Mouse (Mus musculus): ENCODE data around the gene Shisa6. TPM values are rescaled to one million over a fixed set of nuclear protein-coding genes. Genes with fewer than 3 reads are reported as not detected.
A peak's percentile ranks its signal among the peaks of the same experiment; 100 is the strongest.
"Not testable (repeated sequence)": the region's sequence is repeated elsewhere in the genome, so short reads cannot be mapped to it uniquely, and the experiment has no call there.

The Shisa6 gene
- polyA plus RNA-seq, 1 experiment from 2014 or later = 0.45 TPM

GRCm38 (mm10) chr11:66418216-66418615 lies 107.5 kb downstream of the Shisa6 start:
- Histone ChIP-seq H3K4me2 (replicated peaks) (no peak overlapping the region), H3K36me3 (no peaks in the 10 kb centered on the region), H3K27me3 (replicated peaks) (no peaks in the 10 kb centered on the region), H3K4me1 (replicated peaks) (no peaks in the 10 kb centered on the region), H3K27ac (no peak overlapping the region), H3K9ac (no peak overlapping the region), H3K9me3 (no peaks in the 10 kb centered on the region), H3K4me3 (replicated peaks) (no peak overlapping the region)
- no peak for ATAC-seq
- 69% methylated on average over 3 of the region's 3 CpGs for WGBS

- whole genome bisulfite sequencing = 50% methylated on average over 6 of the region's 6 CpGs
- peak; percentile 67 for ATAC-seq
- not testable (repeated sequence) for H3K9ac ChIP-seq
Observed at GRCm38 (mm10) chr11:66408721-66409120, 117.0 kb downstream of the Shisa6 start.

GRCm38 (mm10) chr11:66400036-66400435 lies 125.7 kb downstream of the Shisa6 start:
- H3K4me1 ChIP-seq (replicated peaks) = no peaks in the 10 kb centered on the region
- no peak overlapping the region for H3K27ac ChIP-seq
- no peaks in the 10 kb centered on the region for H3K27me3 ChIP-seq (replicated peaks)
- WGBS = 72% methylated on average over 7 of the region's 7 CpGs
- H3K36me3 ChIP-seq = no peaks in the 10 kb centered on the region
- H3K4me3 ChIP-seq (replicated peaks) = no peak overlapping the region
- no peaks in the 10 kb centered on the region for H3K9me3 ChIP-seq
- no peak for ATAC-seq
- H3K9ac ChIP-seq = no peak overlapping the region
- no peak overlapping the region for H3K4me2 ChIP-seq (replicated peaks)

More at GRCm38 (mm10) chr11:66408721-66409120, 117.0 kb downstream of the Shisa6 start:
- not testable (repeated sequence) for H3K27ac ChIP-seq; H3K4me3 ChIP-seq (replicated peaks); H3K4me1 ChIP-seq (replicated peaks); H3K36me3 ChIP-seq; H3K9me3 ChIP-seq; H3K4me2 ChIP-seq (replicated peaks); H3K27me3 ChIP-seq (replicated peaks)

GRCm38 (mm10) chr11:66387561-66387960 lies 138.2 kb downstream of the Shisa6 start:
- Histone ChIP-seq H3K4me1 (replicated peaks) (no peaks in the 10 kb centered on the region), H3K27ac (no peak overlapping the region), H3K4me2 (replicated peaks) (no peak overlapping the region), H3K27me3 (replicated peaks) (no peaks in the 10 kb centered on the region), H3K4me3 (replicated peaks) (no peak overlapping the region), H3K9me3 (no peaks in the 10 kb centered on the region), H3K36me3 (no peaks in the 10 kb centered on the region), H3K9ac (no peak overlapping the region)
- no peak for ATAC-seq
- WGBS = 50% methylated on average over 3 of the region's 3 CpGs

GRCm38 (mm10) chr11:66371796-66372195 lies 154.0 kb downstream of the Shisa6 start:
- 70% methylated on average over 3 of the region's 3 CpGs for WGBS
- H3K9me3 ChIP-seq = no peaks in the 10 kb centered on the region
- no peaks in the 10 kb centered on the region for H3K27me3 ChIP-seq (replicated peaks)
- no peak overlapping the region for H3K9ac ChIP-seq
- no peaks in the 10 kb centered on the region for H3K36me3 ChIP-seq
- no peak overlapping the region for H3K4me3 ChIP-seq (replicated peaks)
- no peak for ATAC-seq
- H3K4me1 ChIP-seq (replicated peaks) = no peaks in the 10 kb centered on the region
- no peak overlapping the region for H3K4me2 ChIP-seq (replicated peaks)
- no peak overlapping the region for H3K27ac ChIP-seq

GRCm38 (mm10) chr11:66369764-66370163 lies 156.0 kb downstream of the Shisa6 start:
- no peak for ATAC-seq
- no peaks in the 10 kb centered on the region for H3K4me1 ChIP-seq (replicated peaks)
- H3K9ac ChIP-seq = no peak overlapping the region
- H3K36me3 ChIP-seq = no peaks in the 10 kb centered on the region
- H3K4me3 ChIP-seq (replicated peaks) = no peak overlapping the region
- H3K27me3 ChIP-seq (replicated peaks) = no peaks in the 10 kb centered on the region
- WGBS = 80% methylated on average over 4 of the region's 4 CpGs
- no peak overlapping the region for H3K4me2 ChIP-seq (replicated peaks)
- no peak overlapping the region for H3K27ac ChIP-seq
- H3K9me3 ChIP-seq = no peaks in the 10 kb centered on the region

- no peak for ATAC-seq
- H3K4me2 ChIP-seq (replicated peaks) = no peak overlapping the region
- H3K27me3 ChIP-seq (replicated peaks) = no peaks in the 10 kb centered on the region
- H3K4me1 ChIP-seq (replicated peaks) = no peaks in the 10 kb centered on the region
- H3K36me3 ChIP-seq = no peaks in the 10 kb centered on the region
- WGBS = 57% methylated on average over 8 of the region's 8 CpGs
- H3K4me3 ChIP-seq (replicated peaks) = no peak overlapping the region
- no peaks in the 10 kb centered on the region for H3K9me3 ChIP-seq
- no peak overlapping the region for H3K9ac ChIP-seq
- no peak overlapping the region for H3K27ac ChIP-seq
Observed at GRCm38 (mm10) chr11:66366809-66367685, 158.7 kb downstream of the Shisa6 start.

- Histone ChIP-seq H3K4me3 (replicated peaks) (no peak overlapping the region), H3K9ac (no peak overlapping the region), H3K27me3 (replicated peaks) (no peaks in the 10 kb centered on the region), H3K9me3 (no peaks in the 10 kb centered on the region), H3K27ac (no peak overlapping the region), H3K4me2 (replicated peaks) (no peak overlapping the region), H3K36me3 (no peaks in the 10 kb centered on the region), H3K4me1 (replicated peaks) (no peaks in the 10 kb centered on the region)
- 59% methylated on average over 1 of the region's 1 CpGs for WGBS
- ATAC-seq = no peak
Observed at GRCm38 (mm10) chr11:66359811-66360210, 166.0 kb downstream of the Shisa6 start.

- ATAC-seq = no peak
- Histone ChIP-seq H3K4me3 (replicated peaks) (no peak overlapping the region), H3K4me2 (replicated peaks) (no peak overlapping the region), H3K9ac (no peak overlapping the region), H3K4me1 (replicated peaks) (no peaks in the 10 kb centered on the region), H3K36me3 (no peaks in the 10 kb centered on the region), H3K9me3 (no peaks in the 10 kb centered on the region), H3K27me3 (replicated peaks) (no peaks in the 10 kb centered on the region), H3K27ac (no peak overlapping the region)
- WGBS = 63% methylated on average over 3 of the region's 3 CpGs
Observed at GRCm38 (mm10) chr11:66344822-66345221, 180.9 kb downstream of the Shisa6 start.

GRCm38 (mm10) chr11:66336313-66336712 lies 189.5 kb downstream of the Shisa6 start:
- ATAC-seq = no peak
- H3K27me3 ChIP-seq (replicated peaks) = no peaks in the 10 kb centered on the region

GRCm38 (mm10) chr11:66312764-66313163 lies 213.0 kb downstream of the Shisa6 start:
- no peak overlapping the region for H3K27ac ChIP-seq
- no peaks in the 10 kb centered on the region for H3K9me3 ChIP-seq
- 82% methylated on average over 7 of the region's 7 CpGs for WGBS
- no peak overlapping the region for H3K4me2 ChIP-seq (replicated peaks)
- no peaks in the 10 kb centered on the region for H3K27me3 ChIP-seq (replicated peaks)
- no peaks in the 10 kb centered on the region for H3K4me1 ChIP-seq (replicated peaks)
- H3K4me3 ChIP-seq (replicated peaks) = no peak overlapping the region
- no peaks in the 10 kb centered on the region for H3K36me3 ChIP-seq
- no peak for ATAC-seq
- H3K9ac ChIP-seq = no peak overlapping the region

More at GRCm38 (mm10) chr11:66336313-66336712, 189.5 kb downstream of the Shisa6 start:
- no peak overlapping the region for H3K9ac ChIP-seq
- H3K27ac ChIP-seq = no peak overlapping the region
- no peak overlapping the region for H3K4me3 ChIP-seq (replicated peaks)
- no peaks in the 10 kb centered on the region for H3K4me1 ChIP-seq (replicated peaks)
- no peaks in the 10 kb centered on the region for H3K36me3 ChIP-seq
- no peaks in the 10 kb centered on the region for H3K9me3 ChIP-seq
- no peak overlapping the region for H3K4me2 ChIP-seq (replicated peaks)

- H3K4me2 ChIP-seq (replicated peaks) = no peak overlapping the region
- WGBS = 71% methylated on average over 1 of the region's 1 CpGs
- H3K27me3 ChIP-seq (replicated peaks) = no peaks in the 10 kb centered on the region
Observed at GRCm38 (mm10) chr11:66304396-66304795, 221.4 kb downstream of the Shisa6 start.

GRCm38 (mm10) chr11:66274707-66275081 lies 251.1 kb downstream of the Shisa6 start:
- no peaks in the 10 kb centered on the region for H3K27me3 ChIP-seq (replicated peaks)
- no peaks in the 10 kb centered on the region for H3K4me1 ChIP-seq (replicated peaks)
- H3K36me3 ChIP-seq = no peaks in the 10 kb centered on the region
- H3K9me3 ChIP-seq = no peaks in the 10 kb centered on the region
- no peak overlapping the region for H3K27ac ChIP-seq
- no peak for ATAC-seq
- H3K4me2 ChIP-seq (replicated peaks) = no peak overlapping the region
- no peak overlapping the region for H3K9ac ChIP-seq
- H3K4me3 ChIP-seq (replicated peaks) = no peak overlapping the region
- WGBS = 71% methylated on average over 2 of the region's 2 CpGs

More at GRCm38 (mm10) chr11:66304396-66304795, 221.4 kb downstream of the Shisa6 start:
- no peak overlapping the region for H3K9ac ChIP-seq
- ATAC-seq = no peak
- H3K27ac ChIP-seq = no peak overlapping the region
- H3K4me3 ChIP-seq (replicated peaks) = no peak overlapping the region
- H3K36me3 ChIP-seq = no peaks in the 10 kb centered on the region
- H3K9me3 ChIP-seq = no peaks in the 10 kb centered on the region
- H3K4me1 ChIP-seq (replicated peaks) = no peaks in the 10 kb centered on the region
